11 mouse cellular contexts compared by ENCODE assay signal in the genomic region with DNA sequence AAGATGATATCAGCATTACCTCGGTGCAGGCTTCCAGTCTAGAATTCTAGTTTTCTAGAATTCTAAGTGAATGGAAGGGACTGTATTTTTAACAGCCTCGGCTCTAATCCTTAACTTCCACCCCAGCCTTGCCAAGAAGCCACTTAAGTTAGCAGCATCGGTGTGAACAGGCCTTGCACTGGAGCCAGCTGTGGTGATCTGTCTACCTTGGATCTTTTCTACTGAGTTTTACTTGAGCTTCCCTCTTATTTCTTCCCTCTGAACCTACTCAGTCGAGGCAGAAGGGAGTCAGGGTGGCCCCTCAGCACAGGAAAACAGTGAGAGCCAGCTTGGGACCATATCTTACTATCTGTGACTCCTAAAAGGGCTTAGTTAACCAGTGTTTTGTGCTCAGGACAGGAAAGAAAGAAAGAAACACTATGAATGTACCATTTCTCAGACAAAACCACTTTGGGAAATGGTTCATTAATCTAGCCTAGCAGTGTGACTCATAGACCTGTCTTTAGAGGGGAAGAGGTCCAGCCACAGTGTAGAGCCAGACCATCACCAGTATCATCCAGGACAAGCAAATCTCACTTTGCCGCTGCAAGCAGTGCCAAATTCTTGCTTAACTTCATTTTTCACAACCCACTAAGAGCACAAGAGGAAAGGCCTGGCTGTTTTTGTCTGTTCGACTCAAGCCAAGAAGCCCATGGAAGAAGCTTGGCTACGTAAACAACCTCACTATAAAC.
DNase-seq lines count a peak whose midpoint lies in the region; ATAC-seq and TF ChIP-seq lines count a peak whose summit lies in the region.
"Had no signal": no experiment of that assay in that cellular context is flagged by ENCODE, and none has a peak within 500 bp of the region (broad histone marks: within the 10 kb centered on the region; RNA-seq: fewer than 3 reads in every experiment).

No protein-coding gene starts in this region.

- peak overlapping the region; percentile 26; the same call in 1 of the 2 replicates for H3K27ac ChIP-seq in intestine, embryonic 16.5 days (ENCODE audit: low read length)
- H3K27ac ChIP-seq in hindbrain, postnatal 0 days, result no peak overlapping the region
- H3K27ac ChIP-seq: forebrain, embryonic 15.5 days; hindbrain, embryonic 15.5 days had no signal

- H3K36me3 ChIP-seq in intestine, embryonic 16.5 days (ENCODE audit: control insufficient read depth, insufficient read depth, low read length), result no peaks in the 10 kb centered on the region
- H3K36me3 ChIP-seq in hindbrain, postnatal 0 days (ENCODE audit: insufficient read depth, low read length), result no peaks in the 10 kb centered on the region
- H3K36me3 ChIP-seq: forebrain, embryonic 15.5 days; hindbrain, embryonic 15.5 days had no signal

- no peak overlapping the region for H3K4me3 ChIP-seq in intestine, embryonic 16.5 days (ENCODE audit: low read length)
- H3K4me3 ChIP-seq in hindbrain, postnatal 0 days (ENCODE audit: low read length), result no peak overlapping the region
- H3K4me3 ChIP-seq: forebrain, embryonic 15.5 days; hindbrain, embryonic 15.5 days had no signal

- no peaks in the 10 kb centered on the region for H3K27me3 ChIP-seq in intestine, embryonic 16.5 days (replicated peaks; ENCODE audit: control insufficient read depth, insufficient read depth, low read length)
- no peaks in the 10 kb centered on the region for H3K27me3 ChIP-seq in hindbrain, postnatal 0 days (ENCODE audit: insufficient read depth, low read length)
- H3K27me3 ChIP-seq: forebrain, embryonic 15.5 days; hindbrain, embryonic 15.5 days had no signal

- TF ChIP-seq CTCF in hindbrain, postnatal 0 days (IDR thresholded peaks at IDR 0.05; ENCODE audit: low read depth), result no peak

- intact Hi-C loops in left cerebral cortex, postnatal 10 days (cut with DNase I), result no loop called here

- peak; percentile 62; the same call in 1 of the 2 replicates for ATAC-seq in intestine, embryonic 16.5 days
- ATAC-seq in monocyte, adult 5-6 weeks (replicated peaks; ENCODE audit: insufficient number of reproducible peaks, low FRiP score, low TSS enrichment, poor library complexity, severe bottlenecking), result no peak
- no peak for ATAC-seq in hindbrain, postnatal 0 days
- ATAC-seq: activated CD4-positive, CD25-positive, alpha-beta regulatory T cell, adult 4 months; forebrain, embryonic 15.5 days had no signal

- no peak overlapping the region for H3K4me2 ChIP-seq in intestine, embryonic 16.5 days (ENCODE audit: low read depth, low read length)
- no peak overlapping the region for H3K4me2 ChIP-seq in hindbrain, postnatal 0 days (ENCODE audit: low read depth, low read length)
- H3K4me2 ChIP-seq: forebrain, embryonic 15.5 days; hindbrain, embryonic 15.5 days had no signal

- no peak overlapping the region for H3K9ac ChIP-seq in intestine, embryonic 16.5 days (ENCODE audit: low read depth, low read length)
- H3K9ac ChIP-seq in hindbrain, postnatal 0 days (replicated peaks; ENCODE audit: low read length), result no peak overlapping the region
- H3K9ac ChIP-seq: forebrain, embryonic 15.5 days; hindbrain, embryonic 15.5 days had no signal

- no peaks in the 10 kb centered on the region for H3K9me3 ChIP-seq in intestine, embryonic 16.5 days (ENCODE audit: control insufficient read depth, low read length)
- H3K9me3 ChIP-seq in hindbrain, postnatal 0 days (ENCODE audit: low read length), result no peaks in the 10 kb centered on the region
- H3K9me3 ChIP-seq: forebrain, embryonic 15.5 days; hindbrain, embryonic 15.5 days had no signal

- peaks cover 16% of the 10 kb centered on the region for H3K4me1 ChIP-seq in intestine, embryonic 16.5 days (ENCODE audit: control insufficient read depth, insufficient read depth, low read length)
- no peaks in the 10 kb centered on the region for H3K4me1 ChIP-seq in hindbrain, postnatal 0 days (ENCODE audit: insufficient read depth, low read length)
- H3K4me1 ChIP-seq: hindbrain, embryonic 15.5 days had no signal

- WGBS in intestine, embryonic 16.5 days, result 58% methylated on average over 7 of the region's 7 CpGs
- 88% methylated on average over 7 of the region's 7 CpGs for WGBS in hindbrain, postnatal 0 days

- DNase-seq in gastrocnemius, adult 18-20 months (ENCODE audit: low spot score), result peak; percentile 57
- no peak for DNase-seq in gastrocnemius, postnatal 4 days (ENCODE audit: low spot score in 2 of 2)
- peak; percentile 24 for DNase-seq in ovary, adult 18-20 months (ENCODE audit: low spot score)
- no peak for DNase-seq in ovary, postnatal 14 days (ENCODE audit: low spot score)
- no peak for DNase-seq in left cerebral cortex, postnatal 10 days (ENCODE audit: extremely low spot score in 1 of 2, low spot score in 2 of 2)
- DNase-seq in hindbrain, postnatal 0 days (ENCODE audit: low spot score), result no peak

Comparison
In these comparisons a context has a peak if more than half of its experiments do, and no peak if none do; other contexts are left out.
1. DNase-seq: peak in gastrocnemius, adult 18-20 months (single experiment) and ovary, adult 18-20 months (single experiment); none in gastrocnemius, postnatal 4 days (0 of 2), ovary, postnatal 14 days (single experiment), left cerebral cortex, postnatal 10 days (0 of 2) and hindbrain, postnatal 0 days (single experiment).